Mouse (Mus musculus): ENCODE results near the gene Adprhl2. TPM values are rescaled to one million over a fixed set of nuclear protein-coding genes. Genes with fewer than 3 reads are reported as not detected.

The Adprhl2 gene
- polyA plus RNA-seq, 1 experiment: 2.0 TPM

DNA sequence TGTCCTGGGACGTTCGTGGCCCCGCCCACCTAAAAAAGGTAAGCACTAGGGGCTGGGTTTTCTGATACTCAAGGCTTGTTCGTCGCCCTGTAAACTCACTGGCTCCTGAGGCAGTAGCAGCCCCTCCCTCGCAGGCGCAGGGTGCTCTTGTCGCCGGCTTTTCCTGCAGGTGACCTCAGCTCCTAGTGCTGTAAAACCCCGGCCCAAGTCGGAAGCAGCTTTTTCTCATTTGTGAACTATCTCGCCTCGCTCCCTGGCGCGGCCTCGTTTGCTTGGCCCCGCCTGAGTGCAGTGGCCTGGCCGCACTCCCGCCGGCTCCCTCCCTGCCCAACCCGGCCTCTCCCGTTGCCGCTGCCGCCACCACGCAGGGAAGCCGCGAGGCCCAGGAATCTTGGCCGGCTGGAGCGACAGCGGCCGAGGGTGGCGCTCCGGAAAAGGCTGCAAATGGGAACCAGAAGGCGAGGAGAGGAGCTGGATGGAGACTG is 24.8 kb downstream of the Adprhl2 start:
- TF ChIP-seq TAL1 (IDR thresholded peaks at IDR 0.05; ENCODE audit: low read length) (no peak), GATA1 (IDR thresholded peaks at IDR 0.05; ENCODE audit: low read length) (no peak)
- H3K9me3 ChIP-seq (ENCODE audit: control insufficient read depth, low read length): 0 out of 2 replicates have a peak, but pooled peaks cover 2% of the 10 kb centered on the region
- H3K36me3 ChIP-seq (ENCODE audit: control insufficient read depth): no peaks in the 10 kb centered on the region
- H3K27me3 ChIP-seq (ENCODE audit: control insufficient read depth): peaks cover 68% of the 10 kb centered on the region
- H3K4me1 ChIP-seq (ENCODE audit: control insufficient read depth): no peaks in the 10 kb centered on the region; the same call in 1 of the 2 replicates
- H3K4me3 ChIP-seq (replicated peaks): no peak overlapping the region

DNA sequence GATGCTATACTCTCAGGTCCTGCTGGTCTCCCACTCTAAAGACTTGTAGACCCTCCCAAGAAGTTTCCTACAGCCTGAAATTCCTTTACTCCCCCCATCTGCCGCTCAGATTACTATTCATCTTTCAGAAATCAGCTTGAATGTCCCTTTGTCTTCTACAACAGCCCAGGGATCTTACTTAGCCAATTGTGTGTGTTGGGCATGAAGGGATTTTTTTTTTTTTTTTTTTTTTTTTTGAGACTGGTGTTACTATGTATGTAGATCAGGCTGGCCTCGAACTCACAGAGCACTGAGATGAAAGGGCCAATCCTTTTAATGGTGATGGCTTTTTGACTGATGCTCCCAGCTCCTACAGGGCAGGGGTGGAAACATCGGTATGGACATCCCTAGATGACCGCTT is 25.6 kb downstream of the Adprhl2 start:
- no peaks in the 10 kb centered on the region for H3K9me3 ChIP-seq (ENCODE audit: control insufficient read depth, low read length)
- H3K4me1 ChIP-seq (ENCODE audit: control insufficient read depth): no peaks in the 10 kb centered on the region; the same call in 1 of the 2 replicates
- H3K27me3 ChIP-seq (ENCODE audit: control insufficient read depth): peaks cover 62% of the 10 kb centered on the region
- no peak overlapping the region for H3K4me3 ChIP-seq (replicated peaks)
- H3K36me3 ChIP-seq (ENCODE audit: control insufficient read depth): no peaks in the 10 kb centered on the region
- no peak for TF ChIP-seq TAL1 (IDR thresholded peaks at IDR 0.05; ENCODE audit: low read length)
- TF ChIP-seq GATA1 (IDR thresholded peaks at IDR 0.05; ENCODE audit: low read length): no peak

DNA sequence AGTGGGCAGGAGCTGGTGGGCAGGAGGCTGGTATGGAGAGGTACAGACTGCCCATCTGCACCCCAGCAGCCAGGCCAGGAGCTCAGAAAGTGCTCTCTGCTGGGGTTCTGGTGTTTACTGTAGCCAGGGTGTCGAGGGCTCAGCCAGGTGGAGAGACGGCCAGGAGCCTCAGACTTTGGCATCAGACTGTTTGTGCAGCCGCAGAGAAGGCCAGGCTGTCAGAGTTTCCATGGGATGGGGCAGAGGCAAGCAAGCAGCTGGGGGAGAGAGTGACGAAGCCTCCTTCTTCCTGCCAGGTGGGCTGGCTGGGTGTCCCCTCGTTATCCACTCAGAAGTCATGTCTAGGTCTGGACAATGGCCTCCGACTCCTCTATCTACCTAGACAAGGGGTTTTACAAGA is 26.4 kb downstream of the Adprhl2 start:
- H3K4me1 ChIP-seq (ENCODE audit: control insufficient read depth): no peaks in the 10 kb centered on the region; the same call in 1 of the 2 replicates
- no peak overlapping the region for H3K4me3 ChIP-seq (replicated peaks)
- no peaks in the 10 kb centered on the region for H3K9me3 ChIP-seq (ENCODE audit: control insufficient read depth, low read length)
- H3K36me3 ChIP-seq (ENCODE audit: control insufficient read depth): no peaks in the 10 kb centered on the region
- no peak for TF ChIP-seq GATA1 (IDR thresholded peaks at IDR 0.05; ENCODE audit: low read length)
- no peak for TF ChIP-seq TAL1 (IDR thresholded peaks at IDR 0.05; ENCODE audit: low read length)
- peaks cover 60% of the 10 kb centered on the region for H3K27me3 ChIP-seq (ENCODE audit: control insufficient read depth)

DNA sequence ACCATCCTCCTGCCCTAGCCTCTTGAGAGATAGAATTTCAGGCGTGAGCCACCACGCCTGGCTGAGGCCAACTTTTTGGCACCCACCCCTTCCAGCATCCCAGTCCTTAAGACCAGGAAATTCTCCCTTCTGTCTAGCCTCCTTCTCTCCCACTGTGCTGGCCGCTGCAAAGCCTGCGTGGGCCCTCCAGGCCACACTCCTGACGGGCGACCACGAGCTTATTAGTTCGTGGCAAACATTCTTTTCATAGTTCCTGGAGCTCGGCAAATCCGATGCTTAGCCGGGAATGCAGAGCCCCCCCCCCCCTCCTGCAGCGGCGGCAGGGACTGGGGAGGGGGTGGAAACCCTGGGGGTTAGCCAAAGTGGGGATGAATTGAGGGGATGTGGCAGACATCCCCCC is 30.3 kb downstream of the Adprhl2 start:
- TF ChIP-seq TAL1 (IDR thresholded peaks at IDR 0.05; ENCODE audit: low read length): no peak
- TF ChIP-seq GATA1 (IDR thresholded peaks at IDR 0.05; ENCODE audit: low read length): no peak
- H3K9me3 ChIP-seq (ENCODE audit: control insufficient read depth, low read length): no peaks in the 10 kb centered on the region; the same call in 1 of the 2 replicates
- no peak overlapping the region for H3K4me3 ChIP-seq (replicated peaks)
- no peaks in the 10 kb centered on the region for H3K36me3 ChIP-seq (ENCODE audit: control insufficient read depth)
- H3K27me3 ChIP-seq (ENCODE audit: control insufficient read depth): peaks cover 57% of the 10 kb centered on the region
- peaks cover 3% of the 10 kb centered on the region for H3K4me1 ChIP-seq (ENCODE audit: control insufficient read depth)

DNA sequence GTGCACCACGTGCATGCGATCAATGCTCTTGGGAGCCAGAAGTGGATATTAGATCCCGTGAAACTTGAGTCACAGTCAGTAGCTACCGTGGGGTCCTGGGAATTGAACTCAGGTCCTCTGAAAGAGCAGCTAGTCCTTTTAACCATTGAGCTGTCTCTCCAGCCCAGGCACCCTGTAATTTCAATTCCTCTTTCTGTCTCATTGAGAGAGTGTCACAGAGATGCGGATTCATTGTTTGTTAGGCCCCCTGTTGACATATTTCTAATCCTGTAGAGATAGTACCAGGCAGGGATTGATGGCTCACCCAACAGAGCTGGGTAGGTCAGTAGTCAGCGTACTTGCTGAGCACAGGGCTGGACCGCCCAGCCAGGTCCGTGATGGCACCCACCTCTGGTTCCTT is 31.2 kb downstream of the Adprhl2 start:
- H3K36me3 ChIP-seq (ENCODE audit: control insufficient read depth): no peaks in the 10 kb centered on the region
- H3K27me3 ChIP-seq (ENCODE audit: control insufficient read depth): peaks cover 55% of the 10 kb centered on the region
- H3K4me3 ChIP-seq (replicated peaks): no peak overlapping the region
- peaks cover 3% of the 10 kb centered on the region for H3K4me1 ChIP-seq (ENCODE audit: control insufficient read depth)
- TF ChIP-seq GATA1 (IDR thresholded peaks at IDR 0.05; ENCODE audit: low read length) (no peak), TAL1 (IDR thresholded peaks at IDR 0.05; ENCODE audit: low read length) (no peak)
- H3K9me3 ChIP-seq (ENCODE audit: control insufficient read depth, low read length): peaks cover 3% of the 10 kb centered on the region; the same call in 1 of the 2 replicates

DNA sequence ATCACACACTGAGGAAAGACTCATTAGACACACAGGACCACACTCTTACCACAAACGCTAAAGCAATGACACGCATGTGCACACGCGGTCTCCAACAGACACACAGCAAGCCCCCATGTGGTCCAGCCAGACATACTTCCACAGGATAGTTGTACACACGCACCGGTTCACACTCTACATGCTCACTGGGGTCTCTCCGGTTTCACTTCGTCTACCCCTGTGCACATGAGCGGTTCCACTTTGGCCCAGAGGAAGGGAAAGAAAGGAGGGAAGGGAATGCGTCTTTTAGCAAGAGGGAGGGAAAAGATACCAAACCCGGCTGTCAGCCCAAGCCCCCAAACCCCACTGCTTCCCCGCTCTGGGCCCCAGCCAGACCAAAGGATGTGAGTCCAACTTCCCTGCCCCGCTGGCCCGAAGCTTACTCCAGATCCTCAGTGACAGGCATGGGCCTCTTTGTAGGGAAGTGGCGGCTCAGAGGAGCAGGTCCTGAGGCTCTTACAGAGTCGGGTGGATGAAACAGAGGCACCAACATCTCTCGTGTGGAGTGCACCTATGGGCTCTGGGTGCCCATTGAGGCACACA is 33.3 kb downstream of the Adprhl2 start:
- Histone ChIP-seq H3K4me3 (replicated peaks) (no peak overlapping the region), H3K4me1 (ENCODE audit: control insufficient read depth) (peaks cover 3% of the 10 kb centered on the region), H3K36me3 (ENCODE audit: control insufficient read depth) (no peaks in the 10 kb centered on the region), H3K27me3 (ENCODE audit: control insufficient read depth) (peaks cover 65% of the 10 kb centered on the region), H3K9me3 (ENCODE audit: control insufficient read depth, low read length) (peaks cover 3% of the 10 kb centered on the region; the same call in 1 of the 2 replicates)
- TF ChIP-seq GATA1 (IDR thresholded peaks at IDR 0.05; ENCODE audit: low read length) (no peak), TAL1 (IDR thresholded peaks at IDR 0.05; ENCODE audit: low read length) (no peak)

DNA sequence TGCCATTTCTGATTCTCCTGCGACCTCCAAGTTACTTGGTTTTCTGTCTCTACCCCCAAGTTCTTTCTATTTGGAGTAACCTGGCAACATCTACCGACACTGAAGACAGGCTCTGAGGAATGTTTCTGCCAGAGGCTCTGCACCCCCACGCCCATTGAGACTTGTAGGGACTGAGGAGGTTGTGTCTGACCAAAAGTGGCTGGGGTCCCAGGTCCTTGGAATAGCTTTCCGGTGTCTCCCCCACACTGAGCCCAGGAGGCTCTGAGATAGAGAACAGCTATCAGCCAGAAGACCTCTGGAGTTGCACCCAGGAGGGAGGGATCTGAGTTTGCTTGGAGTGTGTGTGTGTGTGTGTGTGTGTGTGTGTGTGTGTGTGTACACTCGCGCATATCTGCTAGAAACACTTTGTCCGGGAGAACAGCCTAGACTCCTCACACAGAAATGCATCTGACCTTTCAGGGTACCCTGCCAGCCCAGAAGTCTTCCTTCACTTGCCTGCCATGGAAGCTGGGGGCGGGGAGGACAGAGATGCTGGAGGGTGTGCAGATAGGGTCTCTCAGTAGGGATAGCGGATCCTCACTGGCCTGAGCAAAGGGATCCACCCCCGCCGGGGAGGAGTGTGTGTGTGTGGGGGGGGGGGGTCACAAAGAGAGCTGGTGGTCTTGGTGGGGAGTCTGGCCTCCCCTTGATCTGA is 34.1 kb downstream of the Adprhl2 start:
- peaks cover 3% of the 10 kb centered on the region for H3K4me1 ChIP-seq (ENCODE audit: control insufficient read depth)
- H3K9me3 ChIP-seq (ENCODE audit: control insufficient read depth, low read length): peaks cover 3% of the 10 kb centered on the region; the same call in 1 of the 2 replicates
- TF ChIP-seq GATA1 (IDR thresholded peaks at IDR 0.05; ENCODE audit: low read length) (no peak), TAL1 (IDR thresholded peaks at IDR 0.05; ENCODE audit: low read length) (no peak)
- no peak overlapping the region for H3K4me3 ChIP-seq (replicated peaks)
- peaks cover 65% of the 10 kb centered on the region for H3K27me3 ChIP-seq (ENCODE audit: control insufficient read depth)
- no peaks in the 10 kb centered on the region for H3K36me3 ChIP-seq (ENCODE audit: control insufficient read depth)

DNA sequence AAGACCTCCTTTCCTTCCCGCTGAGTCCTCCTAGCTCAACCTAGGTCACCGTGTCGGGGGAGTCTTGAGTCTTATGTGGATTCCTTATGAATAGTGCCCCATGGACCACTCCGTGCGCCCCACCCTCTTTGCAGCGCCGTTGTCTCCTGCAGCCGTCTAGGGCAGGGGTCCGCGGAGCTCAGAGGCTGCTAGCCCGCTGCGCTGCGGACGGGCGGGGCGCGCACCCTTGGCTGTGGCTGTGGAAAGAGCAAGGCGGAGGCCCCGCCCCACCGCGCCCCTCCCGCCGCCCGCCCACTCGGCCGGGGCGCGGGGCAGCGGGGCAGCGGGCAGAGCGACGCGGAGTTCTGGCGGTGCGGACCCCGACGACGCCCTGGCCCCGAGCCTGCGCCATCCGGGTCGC is 35.0 kb downstream of the Adprhl2 start, which contains the start of gene Col8a2:
Gene Col8a2, plus strand, starts transcription at position 302 of the 400 bp plus-strand sequence.
- TF ChIP-seq GATA1 (IDR thresholded peaks at IDR 0.05; ENCODE audit: low read length) (no peak), TAL1 (IDR thresholded peaks at IDR 0.05; ENCODE audit: low read length) (no peak)
- Histone ChIP-seq H3K9me3 (ENCODE audit: control insufficient read depth, low read length) (peaks cover 3% of the 10 kb centered on the region; the same call in 1 of the 2 replicates), H3K27me3 (ENCODE audit: control insufficient read depth) (peaks cover 65% of the 10 kb centered on the region), H3K4me3 (replicated peaks) (no peak within 1 kb of the TSS), H3K36me3 (ENCODE audit: control insufficient read depth) (no peaks in the 10 kb centered on the region), H3K4me1 (ENCODE audit: control insufficient read depth) (peaks cover 3% of the 10 kb centered on the region)

DNA sequence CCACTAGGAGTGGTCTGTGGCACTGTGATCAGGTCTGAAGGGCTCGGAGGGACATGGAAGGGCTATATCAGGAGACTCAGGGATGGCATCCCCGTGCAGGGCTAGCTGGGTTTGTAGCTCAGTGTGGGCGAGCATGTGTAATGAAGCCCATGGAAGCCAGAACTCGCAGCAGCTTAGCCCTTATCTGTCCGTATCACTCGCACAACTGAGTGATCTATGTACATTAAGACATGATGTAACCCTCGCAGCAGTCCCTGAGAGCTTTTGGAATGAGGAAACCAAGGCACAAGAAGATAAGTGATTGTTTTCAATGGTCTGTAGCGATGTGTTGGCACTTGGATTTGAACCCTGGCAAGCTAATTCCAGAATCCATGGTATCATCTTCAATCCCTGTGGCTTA is 37.9 kb downstream of the Adprhl2 start:
- Histone ChIP-seq H3K9me3 (ENCODE audit: control insufficient read depth, low read length) (peaks cover 3% of the 10 kb centered on the region; the same call in 1 of the 2 replicates), H3K4me1 (ENCODE audit: control insufficient read depth) (peaks cover 3% of the 10 kb centered on the region), H3K36me3 (ENCODE audit: control insufficient read depth) (no peaks in the 10 kb centered on the region), H3K4me3 (replicated peaks) (no peak overlapping the region), H3K27me3 (ENCODE audit: control insufficient read depth) (peaks cover 46% of the 10 kb centered on the region)
- no peak for TF ChIP-seq TAL1 (IDR thresholded peaks at IDR 0.05; ENCODE audit: low read length)
- TF ChIP-seq GATA1 (IDR thresholded peaks at IDR 0.05; ENCODE audit: low read length): no peak
